Mouse (Mus musculus) G1E (cell line): ENCODE measurements around the gene Cmss1.

ENCODE experiments used
- CTCF ChIP-seq: IDR thresholded peaks from 2 replicates; pipeline ENCODE4 v1.5.1; 2012; ENCODE audit warnings: low read depth, low read length, inconsistent platforms, mixed read lengths
- POLR2AphosphoS5 ChIP-seq: IDR thresholded peaks from 2 replicates; pipeline ENCODE4 v1.6.1; 2012; ENCODE audit warnings: low read depth, low read length, inconsistent platforms; ENCODE audit not compliant: insufficient replicate concordance

- TF ChIP-seq CTCF (no peak), POLR2AphosphoS5 (no peak)
Measured at GRCm38 (mm10) chr16:57471071-57471470, 135.6 kb downstream of the Cmss1 start.
